Mouse (Mus musculus): ENCODE results near the gene Krt88. TPM values are rescaled to one million over a fixed set of nuclear protein-coding genes. Genes with fewer than 3 reads are reported as not detected.

Gene Krt88
- polyA plus RNA-seq, 1 experiment from 2014 or later, result not detected

- no peaks in the 10 kb centered on the region for H3K9me3 ChIP-seq
- 76% methylated on average over 1 of the region's 1 CpGs for WGBS
Observed at GRCm38 (mm10) chr15:101484939-101485338, 37.4 kb downstream of the Krt88 start.

GRCm38 (mm10) chr15:101485911-101486635 lies 38.5 kb downstream of the Krt88 start:
- H3K4me3 ChIP-seq, result no peak overlapping the region
- no peaks in the 10 kb centered on the region for H3K36me3 ChIP-seq
- DNase-seq (ENCODE audit: low spot score), result no peak
- no peak overlapping the region; the same call in 1 of the 2 replicates for H3K27ac ChIP-seq
- H3K4me1 ChIP-seq, result peaks cover 17% of the 10 kb centered on the region
- H3K27me3 ChIP-seq (ENCODE audit: insufficient read depth, poor library complexity, severe bottlenecking), result peaks cover 36% of the 10 kb centered on the region
- 77% methylated on average over 11 of the region's 11 CpGs for WGBS
- no peaks in the 10 kb centered on the region for H3K9me3 ChIP-seq

More at GRCm38 (mm10) chr15:101484939-101485338, 37.4 kb downstream of the Krt88 start:
- Histone ChIP-seq H3K36me3 (no peaks in the 10 kb centered on the region), H3K4me3 (no peak overlapping the region), H3K27me3 (ENCODE audit: insufficient read depth, poor library complexity, severe bottlenecking) (peaks cover 44% of the 10 kb centered on the region), H3K4me1 (peaks cover 17% of the 10 kb centered on the region), H3K27ac (peak overlapping the region; percentile 38; the same call in 1 of the 2 replicates)
- no peak for DNase-seq (ENCODE audit: low spot score)

- H3K27ac ChIP-seq, result no peak within 1 kb of the TSS
- peaks cover 10% of the 10 kb centered on the region for H3K4me1 ChIP-seq
- H3K27me3 ChIP-seq (ENCODE audit: insufficient read depth, poor library complexity, severe bottlenecking), result 0 out of 2 replicates have a peak, but pooled peaks cover 16% of the 10 kb centered on the region
- no peaks in the 10 kb centered on the region for H3K36me3 ChIP-seq
- WGBS, result 89% methylated on average over 6 of the region's 6 CpGs
- H3K9me3 ChIP-seq, result no peaks in the 10 kb centered on the region
- no peak within 1 kb of the TSS for H3K4me3 ChIP-seq
- no peak for DNase-seq (ENCODE audit: low spot score)
Observed at GRCm38 (mm10) chr15:101491431-101491830, 43.9 kb downstream of the Krt88 start, which contains the start of gene Krt83. TSS of gene Krt83 (minus strand) at chr15:101491512.

- no peak for DNase-seq (ENCODE audit: low spot score)
- Histone ChIP-seq H3K4me1 (peaks cover 10% of the 10 kb centered on the region), H3K27ac (no peak overlapping the region), H3K36me3 (no peaks in the 10 kb centered on the region), H3K27me3 (ENCODE audit: insufficient read depth, poor library complexity, severe bottlenecking) (0 out of 2 replicates have a peak, but pooled peaks cover 16% of the 10 kb centered on the region), H3K9me3 (no peaks in the 10 kb centered on the region), H3K4me3 (no peak overlapping the region)
- 42% methylated on average over 8 of the region's 8 CpGs for WGBS
Observed at GRCm38 (mm10) chr15:101492718-101493117, 45.2 kb downstream of the Krt88 start.

- no peak overlapping the region for H3K4me3 ChIP-seq
- WGBS, result 86% methylated on average over 6 of the region's 6 CpGs
Observed at GRCm38 (mm10) chr15:101493713-101494112, 46.2 kb downstream of the Krt88 start.

GRCm38 (mm10) chr15:101494203-101494602 lies 46.7 kb downstream of the Krt88 start:
- WGBS, result 74% methylated on average over 1 of the region's 1 CpGs
- no peaks in the 10 kb centered on the region for H3K36me3 ChIP-seq
- no peaks in the 10 kb centered on the region for H3K9me3 ChIP-seq
- H3K4me3 ChIP-seq, result no peak overlapping the region
- no peak for DNase-seq (ENCODE audit: low spot score)
- 0 out of 2 replicates have a peak, but pooled peaks cover 10% of the 10 kb centered on the region for H3K27me3 ChIP-seq (ENCODE audit: insufficient read depth, poor library complexity, severe bottlenecking)
- H3K4me1 ChIP-seq, result peaks cover 10% of the 10 kb centered on the region
- no peak overlapping the region for H3K27ac ChIP-seq

More at GRCm38 (mm10) chr15:101493713-101494112, 46.2 kb downstream of the Krt88 start:
- Histone ChIP-seq H3K27me3 (ENCODE audit: insufficient read depth, poor library complexity, severe bottlenecking) (0 out of 2 replicates have a peak, but pooled peaks cover 10% of the 10 kb centered on the region), H3K36me3 (no peaks in the 10 kb centered on the region), H3K9me3 (no peaks in the 10 kb centered on the region), H3K4me1 (peaks cover 10% of the 10 kb centered on the region), H3K27ac (no peak overlapping the region)
- no peak for DNase-seq (ENCODE audit: low spot score)

- H3K27ac ChIP-seq, result no peak overlapping the region
- H3K9me3 ChIP-seq, result no peaks in the 10 kb centered on the region
- H3K4me3 ChIP-seq, result no peak overlapping the region
- no peak for DNase-seq (ENCODE audit: low spot score)
- WGBS, result 89% methylated on average over 8 of the region's 8 CpGs
- H3K27me3 ChIP-seq (ENCODE audit: insufficient read depth, poor library complexity, severe bottlenecking), result no peaks in the 10 kb centered on the region
- H3K36me3 ChIP-seq, result no peaks in the 10 kb centered on the region
- peaks cover 10% of the 10 kb centered on the region for H3K4me1 ChIP-seq
Observed at GRCm38 (mm10) chr15:101495266-101495665, 47.7 kb downstream of the Krt88 start.

- H3K4me3 ChIP-seq, result no peak overlapping the region
- WGBS, result 51% methylated on average over 2 of the region's 2 CpGs
- H3K27ac ChIP-seq, result no peak overlapping the region
- no peaks in the 10 kb centered on the region for H3K9me3 ChIP-seq
- H3K4me1 ChIP-seq, result peaks cover 10% of the 10 kb centered on the region
- DNase-seq (ENCODE audit: low spot score), result no peak
- H3K27me3 ChIP-seq (ENCODE audit: insufficient read depth, poor library complexity, severe bottlenecking), result peaks cover 8% of the 10 kb centered on the region; the same call in 1 of the 2 replicates
- no peaks in the 10 kb centered on the region for H3K36me3 ChIP-seq
Observed at GRCm38 (mm10) chr15:101497181-101497580, 49.6 kb downstream of the Krt88 start.

Other genes with a start within 250 kb of the Krt88 start
- 3.4 and 5.0 TPM in 2 replicates for gene Grasp, start 223.6 kb upstream of the Krt88 start, polyA plus RNA-seq (2016; fragmentation: Nextera tagmentation; extraction: Ambion mirVana)
- gene Nr4a1, start 193.5 kb upstream of the Krt88 start, polyA plus RNA-seq (2016; fragmentation: Nextera tagmentation; extraction: Ambion mirVana), result 8.0 and 13.0 TPM in 2 replicates
- gene Atg101, start 163.5 kb upstream of the Krt88 start, polyA plus RNA-seq (2016; fragmentation: Nextera tagmentation; extraction: Ambion mirVana), result 59.5 and 77.0 TPM in 2 replicates
- 0.49 and 1.8 TPM in 2 replicates for gene 6030408B16Rik, start 154.5 kb upstream of the Krt88 start, polyA plus RNA-seq (2016; fragmentation: Nextera tagmentation; extraction: Ambion mirVana)
- gene Krt80, start 77.6 kb upstream of the Krt88 start, polyA plus RNA-seq (2016; fragmentation: Nextera tagmentation; extraction: Ambion mirVana), result 0.80 and 1.7 TPM in 2 replicates
- 26.7 and 31.9 TPM in 2 replicates for gene Krt7, start 36.7 kb upstream of the Krt88 start, polyA plus RNA-seq (2016; fragmentation: Nextera tagmentation; extraction: Ambion mirVana)
- not detected in 2 replicates for gene Krt87, start 8.9 kb upstream of the Krt88 start, polyA plus RNA-seq (2016; fragmentation: Nextera tagmentation; extraction: Ambion mirVana)
- gene Krt81, start 16.0 kb downstream of the Krt88 start, polyA plus RNA-seq (2016; fragmentation: Nextera tagmentation; extraction: Ambion mirVana), result not detected in 2 replicates
- not detected in 2 replicates for gene Krt86, start 25.7 kb downstream of the Krt88 start, polyA plus RNA-seq (2016; fragmentation: Nextera tagmentation; extraction: Ambion mirVana)
- gene Krt83, start 43.8 kb downstream of the Krt88 start, polyA plus RNA-seq (2016; fragmentation: Nextera tagmentation; extraction: Ambion mirVana), result not detected in 2 replicates
- gene Gm49425, start 69.5 kb downstream of the Krt88 start, polyA plus RNA-seq (2016; fragmentation: Nextera tagmentation; extraction: Ambion mirVana), result not detected in 2 replicates
- gene Krt84, start 85.1 kb downstream of the Krt88 start, polyA plus RNA-seq (2016; fragmentation: Nextera tagmentation; extraction: Ambion mirVana), result not detected in 2 replicates
- not detected in 2 replicates for gene Krt82, start 102.9 kb downstream of the Krt88 start, polyA plus RNA-seq (2016; fragmentation: Nextera tagmentation; extraction: Ambion mirVana)
- gene Krt90, start 115.2 kb downstream of the Krt88 start, polyA plus RNA-seq (2016; fragmentation: Nextera tagmentation; extraction: Ambion mirVana), result 0.26 and 0.29 TPM in 2 replicates
- gene Krt75, start 126.2 kb downstream of the Krt88 start, polyA plus RNA-seq (2016; fragmentation: Nextera tagmentation; extraction: Ambion mirVana), result 0.10 TPM in 1 of 2 replicates, not detected in the other
- not detected in 2 replicates for gene Gm5414, start 180.4 kb downstream of the Krt88 start, polyA plus RNA-seq (2016; fragmentation: Nextera tagmentation; extraction: Ambion mirVana)
- not detected in 2 replicates for gene Gm5478, start 199.6 kb downstream of the Krt88 start, polyA plus RNA-seq (2016; fragmentation: Nextera tagmentation; extraction: Ambion mirVana)
- not detected in 2 replicates for gene Krt6b, start 232.5 kb downstream of the Krt88 start, polyA plus RNA-seq (2016; fragmentation: Nextera tagmentation; extraction: Ambion mirVana)
- 0.05 TPM in 1 of 2 replicates, not detected in the other for gene Krt6a, start 246.6 kb downstream of the Krt88 start, polyA plus RNA-seq (2016; fragmentation: Nextera tagmentation; extraction: Ambion mirVana)

Data from heart, embryonic 10.5 days (tissue).